Mouse (Mus musculus): ENCODE measurements around the gene Usf2.

DNA sequence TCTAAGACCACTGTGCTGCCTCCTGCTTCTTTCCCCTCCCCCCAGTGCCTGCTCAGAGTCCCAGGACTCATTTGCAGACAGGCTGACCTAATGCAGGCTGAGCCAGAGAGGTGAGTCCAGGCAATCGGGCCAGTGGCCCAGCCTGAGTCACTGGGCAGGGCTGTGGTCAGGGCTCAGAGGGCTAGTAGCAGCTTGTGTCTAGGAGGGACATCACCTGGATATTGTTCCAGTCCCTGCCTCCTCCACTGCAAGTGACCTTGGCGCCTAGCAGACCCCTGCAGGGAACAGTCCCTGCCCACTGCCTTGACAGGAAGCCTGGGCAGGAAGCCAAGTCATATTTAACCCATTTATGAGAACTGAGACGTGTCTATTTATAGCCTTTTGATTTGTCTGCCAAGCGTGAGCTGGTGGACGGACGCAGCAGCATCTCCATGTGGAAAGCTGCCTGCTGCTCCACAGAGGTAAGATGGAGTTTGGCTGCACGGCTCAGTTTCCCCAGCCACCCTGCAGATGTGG is 44.0 kb upstream of the Usf2 start:
- TF ChIP-seq POLR2AphosphoS2 (IDR thresholded peaks at IDR 0.05; ENCODE audit: insufficient read length, low read depth) (no peak), POLR2A (IDR thresholded peaks at IDR 0.05; ENCODE audit: insufficient read length, low read depth) (no peak), E2F4 (IDR thresholded peaks at IDR 0.05; ENCODE audit: insufficient read depth) (no peak), TCF3 (IDR thresholded peaks at IDR 0.05; ENCODE audit: insufficient read length, low read depth) (no peak), REST (IDR thresholded peaks at IDR 0.05; ENCODE audit: insufficient read depth, insufficient read length) (no peak), CEBPB (IDR thresholded peaks at IDR 0.05; ENCODE audit: insufficient read depth, poor library complexity, severe bottlenecking) (no peak), MAX (IDR thresholded peaks at IDR 0.05; ENCODE audit: low read depth) (no peak)

Measured in myocyte (in vitro differentiated cells).